Comparison of ENCODE assay signal across 8 mouse cellular contexts in genomic region chr17:27555512-27556172, GRCm38 (mm10). TPM values are rescaled to one million over a fixed set of nuclear protein-coding genes. Genes with fewer than 3 reads are reported as not detected.
DNase-seq lines count a peak whose midpoint lies in the region; ATAC-seq and TF ChIP-seq lines count a peak whose summit lies in the region.

No protein-coding gene starts in this region.

- WGBS in bone marrow, adult 2 months, result under 1% methylated on average over 54 of the region's 55 CpGs
- WGBS in forebrain, embryonic 14.5 days, result 1% methylated on average over 54 of the region's 55 CpGs
- 0% methylated on average over 41 of the region's 55 CpGs for WGBS in hindbrain, embryonic 15.5 days
- WGBS in liver, embryonic 11.5 days, result 0% methylated on average over 47 of the region's 55 CpGs

- peak overlapping the region; percentile 98 for H3K9ac ChIP-seq in ES-Bruce4 (ENCODE audit: low read depth, poor library complexity, severe bottlenecking)
- H3K9ac ChIP-seq in forebrain, embryonic 14.5 days (ENCODE audit: low read length), result peak overlapping the region; percentile 91
- H3K9ac ChIP-seq in hindbrain, embryonic 15.5 days, result peak overlapping the region; percentile 5; the same call in 1 of the 2 replicates
- peak overlapping the region; percentile 98 for H3K9ac ChIP-seq in liver, embryonic 11.5 days (ENCODE audit: low read depth, low read length)

- H3K36me3 ChIP-seq in ES-Bruce4 (ENCODE audit: control insufficient read depth, insufficient read depth, low read length, poor library complexity, severe bottlenecking), result peaks cover 3% of the 10 kb centered on the region
- 0 out of 2 replicates have a peak, but pooled peaks cover 3% of the 10 kb centered on the region for H3K36me3 ChIP-seq in forebrain, embryonic 14.5 days (ENCODE audit: control insufficient read depth, insufficient read depth, low read length)
- no peaks in the 10 kb centered on the region for H3K36me3 ChIP-seq in hindbrain, embryonic 15.5 days
- H3K36me3 ChIP-seq in liver, embryonic 11.5 days (ENCODE audit: control insufficient read depth, insufficient read depth, low read length), result peaks cover 8% of the 10 kb centered on the region

- peak overlapping the region; percentile 61 for H3K4me3 ChIP-seq in ES-Bruce4 (ENCODE audit: low read depth, low read length)
- peak overlapping the region; percentile 69 for H3K4me3 ChIP-seq in bone marrow, adult 2 months (replicated peaks; ENCODE audit: control insufficient read depth, low read depth, low read length)
- peak overlapping the region; percentile 81 for H3K4me3 ChIP-seq in forebrain, embryonic 14.5 days (ENCODE audit: low read depth, low read length)
- H3K4me3 ChIP-seq in hindbrain, embryonic 15.5 days, result peak overlapping the region; percentile 55
- H3K4me3 ChIP-seq in liver, embryonic 11.5 days (ENCODE audit: low read depth, low read length), result peak overlapping the region; percentile 90

- no peaks in the 10 kb centered on the region for H3K27me3 ChIP-seq in ES-Bruce4 (ENCODE audit: control insufficient read depth, insufficient read depth, low read length, poor library complexity, severe bottlenecking)
- no peaks in the 10 kb centered on the region for H3K27me3 ChIP-seq in forebrain, embryonic 14.5 days (replicated peaks; ENCODE audit: control insufficient read depth, insufficient read depth, low read length)
- H3K27me3 ChIP-seq in hindbrain, embryonic 15.5 days, result peaks cover 9% of the 10 kb centered on the region; the same call in 1 of the 2 replicates
- H3K27me3 ChIP-seq in liver, embryonic 11.5 days (replicated peaks; ENCODE audit: control insufficient read depth, insufficient read depth, low read length), result no peaks in the 10 kb centered on the region

- peak; percentile 19; the same call in 1 of the 2 replicates for ATAC-seq in forebrain, embryonic 14.5 days
- ATAC-seq in hindbrain, embryonic 15.5 days (ENCODE audit: low FRiP score, low read depth), result peak; percentile 14; the same call in 1 of the 2 replicates
- peak; percentile 62 for ATAC-seq in liver, embryonic 11.5 days (replicated peaks; ENCODE audit: low FRiP score)

- DNase-seq in forebrain, embryonic 14.5 days (ENCODE audit: low spot score), result peak; percentile 67
- peak; percentile 91 for DNase-seq in liver, embryonic 11.5 days (ENCODE audit: low spot score)
- peak; percentile 88 to 89 for DNase-seq in monocyte, adult 2 months (ENCODE audit: low read depth in 1 of 2, low spot score in 2 of 2)
- peak; percentile 79 to 86 for DNase-seq in thymus, adult 18-20 months
- DNase-seq in right cerebral cortex, adult 18-20 months, result no peak

- peak overlapping the region; percentile 90 for H3K4me2 ChIP-seq in forebrain, embryonic 14.5 days (ENCODE audit: low read length)
- H3K4me2 ChIP-seq in hindbrain, embryonic 15.5 days, result peak overlapping the region; percentile 88
- peak overlapping the region; percentile 90 for H3K4me2 ChIP-seq in liver, embryonic 11.5 days

- peak overlapping the region; percentile 79 for H3K27ac ChIP-seq in ES-Bruce4 (ENCODE audit: insufficient read depth, low read length)
- H3K27ac ChIP-seq in bone marrow, adult 2 months (ENCODE audit: control insufficient read depth, insufficient read depth, low read depth, low read length, poor library complexity), result peak overlapping the region; percentile 99
- peak overlapping the region; percentile 94 for H3K27ac ChIP-seq in forebrain, embryonic 14.5 days (ENCODE audit: low read depth, low read length)
- H3K27ac ChIP-seq in hindbrain, embryonic 15.5 days (replicated peaks), result peak overlapping the region; percentile 86
- H3K27ac ChIP-seq in liver, embryonic 11.5 days (ENCODE audit: low read depth, low read length), result peak overlapping the region; percentile 100

- 0 out of 2 replicates have a peak, but pooled peaks have one; percentile 45 for TF ChIP-seq EP300 in ES-Bruce4 (IDR thresholded peaks at IDR 0.05; ENCODE audit: insufficient read depth, low read depth, low read length)

- peak; percentile 3 for TF ChIP-seq POLR2A in ES-Bruce4 (IDR thresholded peaks at IDR 0.05; ENCODE audit: insufficient read depth, low read length)
- no peak for TF ChIP-seq POLR2A in bone marrow, adult 2 months (IDR thresholded peaks at IDR 0.05; ENCODE audit: borderline replicate concordance, control insufficient read depth, low read depth, low read length)

- TF ChIP-seq CTCF in ES-Bruce4 (IDR thresholded peaks at IDR 0.05; ENCODE audit: low read depth, low read length), result no peak
- no peak for TF ChIP-seq CTCF in bone marrow, adult 2 months (IDR thresholded peaks at IDR 0.05; ENCODE audit: control insufficient read depth, insufficient read depth, low read length)

- H3K9me3 ChIP-seq in ES-Bruce4 (replicated peaks; ENCODE audit: control insufficient read depth, insufficient read depth, low read length, poor library complexity, severe bottlenecking), result no peaks in the 10 kb centered on the region
- H3K9me3 ChIP-seq in forebrain, embryonic 14.5 days (replicated peaks; ENCODE audit: control insufficient read depth, low read length), result no peaks in the 10 kb centered on the region
- H3K9me3 ChIP-seq in hindbrain, embryonic 15.5 days, result no peaks in the 10 kb centered on the region
- H3K9me3 ChIP-seq in liver, embryonic 11.5 days (ENCODE audit: control insufficient read depth, low read length), result no peaks in the 10 kb centered on the region

- H3K4me1 ChIP-seq in ES-Bruce4 (ENCODE audit: control insufficient read depth, insufficient read depth, low read length), result peaks cover 12% of the 10 kb centered on the region
- H3K4me1 ChIP-seq in bone marrow, adult 2 months (ENCODE audit: control insufficient read depth, insufficient read depth, low read length), result peaks cover 18% of the 10 kb centered on the region
- H3K4me1 ChIP-seq in forebrain, embryonic 14.5 days (ENCODE audit: control insufficient read depth, insufficient read depth, low read length), result peaks cover 18% of the 10 kb centered on the region
- peaks cover 36% of the 10 kb centered on the region for H3K4me1 ChIP-seq in hindbrain, embryonic 15.5 days (replicated peaks)
- peaks cover 51% of the 10 kb centered on the region for H3K4me1 ChIP-seq in liver, embryonic 11.5 days (replicated peaks; ENCODE audit: control insufficient read depth, insufficient read depth, low read length)

RNA-seq across cellular contexts. Expression of gene Hmga1, which starts 0.7 kb away (rescaled TPM):
- polyA plus RNA-seq in ES-Bruce4 (2011; ENCODE audit: insufficient read depth, insufficient read length, low read depth, missing spikeins), result 933 and 989 TPM in 2 replicates
- polyA plus RNA-seq in bone marrow, adult 2 months (2011; ENCODE audit: insufficient read depth, insufficient read length, low replicate concordance, missing spikeins), result 38.0 and 99.4 TPM in 2 replicates
- polyA plus RNA-seq in forebrain, embryonic 14.5 days (2014; fragmentation: Nextera tagmentation; extraction: Ambion mirVana), result 132 TPM in 2 replicates
- 134 and 149 TPM in 2 replicates for polyA plus RNA-seq in hindbrain, embryonic 15.5 days (2015; fragmentation: Nextera tagmentation; extraction: Ambion mirVana)
- polyA plus RNA-seq in liver, embryonic 11.5 days (2014; fragmentation: Nextera tagmentation; extraction: Ambion mirVana), result 667 and 675 TPM in 2 replicates

RNA-seq across cellular contexts. Expression of gene AI413582, which starts 9.9 kb away (rescaled TPM):
- polyA plus RNA-seq in ES-Bruce4 (2011; ENCODE audit: insufficient read depth, insufficient read length, low read depth, missing spikeins), result 14.4 and 16.8 TPM in 2 replicates
- polyA plus RNA-seq in bone marrow, adult 2 months (2011; ENCODE audit: insufficient read depth, insufficient read length, low replicate concordance, missing spikeins), result 17.7 and 22.0 TPM in 2 replicates
- 44.6 and 46.2 TPM in 2 replicates for polyA plus RNA-seq in forebrain, embryonic 14.5 days (2014; fragmentation: Nextera tagmentation; extraction: Ambion mirVana)
- 67.4 and 71.9 TPM in 2 replicates for polyA plus RNA-seq in hindbrain, embryonic 15.5 days (2015; fragmentation: Nextera tagmentation; extraction: Ambion mirVana)
- polyA plus RNA-seq in liver, embryonic 11.5 days (2014; fragmentation: Nextera tagmentation; extraction: Ambion mirVana), result 23.6 and 28.4 TPM in 2 replicates

RNA-seq across cellular contexts. Expression of gene Grm4, which starts 34.4 kb away (rescaled TPM):
- polyA plus RNA-seq in ES-Bruce4 (2011; ENCODE audit: insufficient read depth, insufficient read length, low read depth, missing spikeins), result 0.49 and 0.63 TPM in 2 replicates
- polyA plus RNA-seq in bone marrow, adult 2 months (2011; ENCODE audit: insufficient read depth, insufficient read length, low replicate concordance, missing spikeins), result not detected in 2 replicates
- 2.0 and 2.4 TPM in 2 replicates for polyA plus RNA-seq in forebrain, embryonic 14.5 days (2014; fragmentation: Nextera tagmentation; extraction: Ambion mirVana)
- polyA plus RNA-seq in hindbrain, embryonic 15.5 days (2015; fragmentation: Nextera tagmentation; extraction: Ambion mirVana), result 8.7 TPM in 2 replicates
- 0.12 and 0.18 TPM in 2 replicates for polyA plus RNA-seq in liver, embryonic 11.5 days (2014; fragmentation: Nextera tagmentation; extraction: Ambion mirVana)

Comparison
In these comparisons a context has a peak if more than half of its experiments do, and no peak if none do; other contexts are left out.
1. H3K9ac ChIP-seq: peak in every context shown above with its lines; median percentile 98 in ES-Bruce4; 98 in liver, embryonic 11.5 days; 91 in forebrain, embryonic 14.5 days; 5 in hindbrain, embryonic 15.5 days.